Mouse (Mus musculus): ENCODE results near the gene Dnajb8.

Dnajb8 gene

GRCm38 (mm10) chr6:88221968-88222367 lies at the start of gene Dnajb8:
TSS of gene Dnajb8 (plus strand) at chr6:88222268.
- DNase-seq, result no peak

- no peak for DNase-seq
These were observed 47.9 kb upstream of the Dnajb8 start for GRCm38 (mm10) chr6:88174191-88174590.

- no peak for DNase-seq
These were observed 47.4 kb upstream of the Dnajb8 start for GRCm38 (mm10) chr6:88174676-88175075.

- DNase-seq, result no peak
These were observed 37.4 kb upstream of the Dnajb8 start for GRCm38 (mm10) chr6:88184671-88185070.

- no peak for DNase-seq
These were observed 33.9 kb upstream of the Dnajb8 start for GRCm38 (mm10) chr6:88188148-88188547.

- DNase-seq, result peak; percentile 78
These were observed 32.6 kb upstream of the Dnajb8 start for GRCm38 (mm10) chr6:88189312-88190042.

- no peak for DNase-seq
These were observed 32.1 kb upstream of the Dnajb8 start for GRCm38 (mm10) chr6:88190043-88190309.

GRCm38 (mm10) chr6:88190310-88191023 lies 31.6 kb upstream of the Dnajb8 start:
- DNase-seq, result no peak

- DNase-seq, result no peak
These were observed 31.1 kb upstream of the Dnajb8 start for GRCm38 (mm10) chr6:88191024-88191365.

- DNase-seq, result no peak
These were observed 30.5 kb upstream of the Dnajb8 start for GRCm38 (mm10) chr6:88191411-88192070.

- DNase-seq, result no peak
These were observed 29.3 kb upstream of the Dnajb8 start for GRCm38 (mm10) chr6:88192756-88193155.

GRCm38 (mm10) chr6:88193433-88194052 lies 28.5 kb upstream of the Dnajb8 start, which contains the start of gene Gata2:
TSS of gene Gata2 (plus strand) at chr6:88193891.
- DNase-seq, result no peak

- DNase-seq, result peak; percentile 30
These were observed 27.8 kb upstream of the Dnajb8 start for GRCm38 (mm10) chr6:88194053-88194977.

GRCm38 (mm10) chr6:88194978-88195325 lies 27.1 kb upstream of the Dnajb8 start:
- no peak for DNase-seq

GRCm38 (mm10) chr6:88196054-88196732 lies 25.9 kb upstream of the Dnajb8 start:
- no peak for DNase-seq

GRCm38 (mm10) chr6:88196733-88197312 lies 25.2 kb upstream of the Dnajb8 start:
- no peak for DNase-seq

- DNase-seq, result no peak
These were observed 24.6 kb upstream of the Dnajb8 start for GRCm38 (mm10) chr6:88197313-88198069.

GRCm38 (mm10) chr6:88198070-88198940 lies 23.8 kb upstream of the Dnajb8 start:
- peak; percentile 29 for DNase-seq

- no peak for DNase-seq
These were observed 22.9 kb upstream of the Dnajb8 start for GRCm38 (mm10) chr6:88199001-88199717.
